Mouse (Mus musculus): ENCODE data around the gene Slc12a6. TPM values are rescaled to one million over a fixed set of nuclear protein-coding genes. Genes with fewer than 3 reads are reported as not detected.

The Slc12a6 gene
- polyA plus RNA-seq, 1 experiment from 2014 or later: 26.9 TPM

GRCm38 (mm10) chr2:112381219-112381618 is 115.6 kb downstream of the Slc12a6 start:
- H3K27me3 ChIP-seq (ENCODE audit: control insufficient read depth, insufficient read depth, low read length): no peaks in the 10 kb centered on the region
- no peak overlapping the region for H3K4me2 ChIP-seq (ENCODE audit: low read depth, low read length)
- H3K9me3 ChIP-seq (ENCODE audit: control insufficient read depth, low read length): no peaks in the 10 kb centered on the region
- H3K4me1 ChIP-seq (ENCODE audit: control insufficient read depth, insufficient read depth, low read length): peaks cover 9% of the 10 kb centered on the region
- ATAC-seq (ENCODE audit: low read depth): no peak
- H3K27ac ChIP-seq (ENCODE audit: low read depth, low read length): no peak overlapping the region
- 97% methylated on average over 1 of the region's 1 CpGs for WGBS
- no peak overlapping the region for H3K4me3 ChIP-seq (ENCODE audit: low read depth, low read length)
- no peak overlapping the region for H3K9ac ChIP-seq (replicated peaks; ENCODE audit: low read depth, low read length)
- H3K36me3 ChIP-seq (ENCODE audit: control insufficient read depth, insufficient read depth, low read length): no peaks in the 10 kb centered on the region

GRCm38 (mm10) chr2:112390843-112391242 is 125.2 kb downstream of the Slc12a6 start:
- Histone ChIP-seq H3K4me1 (ENCODE audit: control insufficient read depth, insufficient read depth, low read length) (no peaks in the 10 kb centered on the region), H3K4me2 (ENCODE audit: low read depth, low read length) (no peak overlapping the region), H3K27me3 (ENCODE audit: control insufficient read depth, insufficient read depth, low read length) (no peaks in the 10 kb centered on the region), H3K36me3 (ENCODE audit: control insufficient read depth, insufficient read depth, low read length) (no peaks in the 10 kb centered on the region), H3K27ac (ENCODE audit: low read depth, low read length) (no peak overlapping the region), H3K9ac (replicated peaks; ENCODE audit: low read depth, low read length) (no peak overlapping the region), H3K9me3 (ENCODE audit: control insufficient read depth, low read length) (no peaks in the 10 kb centered on the region), H3K4me3 (ENCODE audit: low read depth, low read length) (no peak overlapping the region)
- no peak for ATAC-seq (ENCODE audit: low read depth)
- WGBS: 83% methylated on average over 5 of the region's 5 CpGs

GRCm38 (mm10) chr2:112391346-112392000 is 125.8 kb downstream of the Slc12a6 start:
- Histone ChIP-seq H3K9me3 (ENCODE audit: control insufficient read depth, low read length) (no peaks in the 10 kb centered on the region), H3K4me1 (ENCODE audit: control insufficient read depth, insufficient read depth, low read length) (no peaks in the 10 kb centered on the region), H3K9ac (replicated peaks; ENCODE audit: low read depth, low read length) (no peak overlapping the region), H3K27ac (ENCODE audit: low read depth, low read length) (no peak overlapping the region), H3K27me3 (ENCODE audit: control insufficient read depth, insufficient read depth, low read length) (no peaks in the 10 kb centered on the region), H3K4me3 (ENCODE audit: low read depth, low read length) (no peak overlapping the region), H3K36me3 (ENCODE audit: control insufficient read depth, insufficient read depth, low read length) (no peaks in the 10 kb centered on the region), H3K4me2 (ENCODE audit: low read depth, low read length) (no peak overlapping the region)
- 93% methylated on average over 4 of the region's 4 CpGs for WGBS
- no peak for ATAC-seq (ENCODE audit: low read depth)

DNA sequence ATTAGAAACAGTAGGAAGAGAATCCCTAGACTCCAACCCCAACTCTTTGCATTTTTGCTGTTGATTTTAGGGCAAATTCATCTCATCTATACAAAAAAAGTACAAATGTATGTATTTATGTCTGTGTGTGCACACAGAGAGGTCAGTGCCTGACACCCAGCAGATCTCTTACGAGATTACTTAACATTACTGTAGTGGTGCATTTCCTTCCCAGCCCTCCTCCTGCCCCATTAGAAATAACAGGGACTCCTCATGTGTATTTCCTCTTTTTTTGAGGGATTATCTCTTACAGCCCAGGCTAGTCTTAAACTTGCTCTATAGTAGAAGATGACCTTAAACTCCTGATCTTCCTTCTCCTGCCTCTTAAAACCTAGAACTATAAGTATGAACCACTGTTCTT is 127.1 kb downstream of the Slc12a6 start:
- no peaks in the 10 kb centered on the region for H3K36me3 ChIP-seq (ENCODE audit: control insufficient read depth, insufficient read depth, low read length)
- H3K4me2 ChIP-seq (ENCODE audit: low read depth, low read length): no peak overlapping the region
- no peak overlapping the region for H3K4me3 ChIP-seq (ENCODE audit: low read depth, low read length)
- H3K4me1 ChIP-seq (ENCODE audit: control insufficient read depth, insufficient read depth, low read length): no peaks in the 10 kb centered on the region
- no peaks in the 10 kb centered on the region for H3K9me3 ChIP-seq (ENCODE audit: control insufficient read depth, low read length)
- 87% methylated on average over 1 of the region's 1 CpGs for WGBS
- H3K9ac ChIP-seq (replicated peaks; ENCODE audit: low read depth, low read length): no peak overlapping the region
- H3K27ac ChIP-seq (ENCODE audit: low read depth, low read length): no peak overlapping the region
- H3K27me3 ChIP-seq (ENCODE audit: control insufficient read depth, insufficient read depth, low read length): no peaks in the 10 kb centered on the region
- no peak for ATAC-seq (ENCODE audit: low read depth)

- H3K4me2 ChIP-seq (ENCODE audit: low read depth, low read length): no peak overlapping the region
- H3K9me3 ChIP-seq (ENCODE audit: control insufficient read depth, low read length): no peaks in the 10 kb centered on the region
- H3K4me3 ChIP-seq (ENCODE audit: low read depth, low read length): no peak overlapping the region
- no peak overlapping the region for H3K9ac ChIP-seq (replicated peaks; ENCODE audit: low read depth, low read length)
- no peak overlapping the region for H3K27ac ChIP-seq (ENCODE audit: low read depth, low read length)
- no peaks in the 10 kb centered on the region for H3K4me1 ChIP-seq (ENCODE audit: control insufficient read depth, insufficient read depth, low read length)
- no peak for ATAC-seq (ENCODE audit: low read depth)
- no peaks in the 10 kb centered on the region for H3K36me3 ChIP-seq (ENCODE audit: control insufficient read depth, insufficient read depth, low read length)
- no peaks in the 10 kb centered on the region for H3K27me3 ChIP-seq (ENCODE audit: control insufficient read depth, insufficient read depth, low read length)
These were observed 128.3 kb downstream of the Slc12a6 start for GRCm38 (mm10) chr2:112393958-112394357.

DNA sequence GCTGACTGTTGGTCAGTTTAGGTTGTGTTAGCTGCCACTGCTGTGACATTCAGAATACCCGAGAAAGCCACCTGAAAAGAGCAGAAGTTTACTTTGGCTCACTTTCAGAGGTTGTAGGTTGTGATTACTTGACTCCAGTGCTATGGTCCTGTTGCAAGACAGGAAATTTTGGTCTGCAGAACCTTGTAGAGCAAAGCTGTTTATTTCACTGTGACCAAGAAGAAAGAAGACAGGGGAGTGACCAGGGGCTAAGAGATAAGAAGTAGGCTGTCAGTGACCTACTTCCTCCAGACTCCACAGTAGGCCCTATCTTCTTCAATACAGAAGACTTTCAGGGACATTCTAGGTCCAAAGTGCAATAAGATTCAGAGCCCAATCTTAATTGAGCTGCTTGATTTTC is 131.0 kb downstream of the Slc12a6 start:
- WGBS: 78% methylated on average over 1 of the region's 1 CpGs

GRCm38 (mm10) chr2:112407030-112407429 is 141.4 kb downstream of the Slc12a6 start:
- 92% methylated on average over 3 of the region's 3 CpGs for WGBS

More for the DNA sequence above, 131.0 kb downstream of the Slc12a6 start:
- Histone ChIP-seq H3K27ac (ENCODE audit: low read depth, low read length) (no peak overlapping the region), H3K4me2 (ENCODE audit: low read depth, low read length) (no peak overlapping the region), H3K9me3 (ENCODE audit: control insufficient read depth, low read length) (no peaks in the 10 kb centered on the region), H3K4me3 (ENCODE audit: low read depth, low read length) (no peak overlapping the region), H3K4me1 (ENCODE audit: control insufficient read depth, insufficient read depth, low read length) (no peaks in the 10 kb centered on the region), H3K27me3 (ENCODE audit: control insufficient read depth, insufficient read depth, low read length) (no peaks in the 10 kb centered on the region), H3K36me3 (ENCODE audit: control insufficient read depth, insufficient read depth, low read length) (no peaks in the 10 kb centered on the region), H3K9ac (replicated peaks; ENCODE audit: low read depth, low read length) (no peak overlapping the region)
- ATAC-seq (ENCODE audit: low read depth): no peak

More at GRCm38 (mm10) chr2:112407030-112407429, 141.4 kb downstream of the Slc12a6 start:
- Histone ChIP-seq H3K9ac (replicated peaks; ENCODE audit: low read depth, low read length) (no peak overlapping the region), H3K4me3 (ENCODE audit: low read depth, low read length) (no peak overlapping the region), H3K27ac (ENCODE audit: low read depth, low read length) (no peak overlapping the region), H3K4me2 (ENCODE audit: low read depth, low read length) (no peak overlapping the region), H3K9me3 (ENCODE audit: control insufficient read depth, low read length) (no peaks in the 10 kb centered on the region), H3K4me1 (ENCODE audit: control insufficient read depth, insufficient read depth, low read length) (no peaks in the 10 kb centered on the region), H3K36me3 (ENCODE audit: control insufficient read depth, insufficient read depth, low read length) (peaks cover 13% of the 10 kb centered on the region; the same call in 1 of the 2 replicates), H3K27me3 (ENCODE audit: control insufficient read depth, insufficient read depth, low read length) (no peaks in the 10 kb centered on the region)
- ATAC-seq (ENCODE audit: low read depth): no peak

Other genes with a start within 250 kb of the Slc12a6 start
- not detected in 2 replicates for gene Olfr1311, start 241.4 kb upstream of the Slc12a6 start, polyA plus RNA-seq (2014; fragmentation: Nextera tagmentation; extraction: Ambion mirVana)
- not detected in 2 replicates for gene Olfr1312, start 215.6 kb upstream of the Slc12a6 start, polyA plus RNA-seq (2014; fragmentation: Nextera tagmentation; extraction: Ambion mirVana)
- gene Olfr1313, start 188.0 kb upstream of the Slc12a6 start, polyA plus RNA-seq (2014; fragmentation: Nextera tagmentation; extraction: Ambion mirVana): not detected in 2 replicates
- gene Olfr1314, start 169.0 kb upstream of the Slc12a6 start, polyA plus RNA-seq (2014; fragmentation: Nextera tagmentation; extraction: Ambion mirVana): not detected in 2 replicates
- gene Olfr1315-ps1, start 150.4 kb upstream of the Slc12a6 start, polyA plus RNA-seq (2014; fragmentation: Nextera tagmentation; extraction: Ambion mirVana): not detected in 2 replicates
- gene Olfr1316, start 130.8 kb upstream of the Slc12a6 start, polyA plus RNA-seq (2014; fragmentation: Nextera tagmentation; extraction: Ambion mirVana): not detected in 2 replicates
- not detected in 2 replicates for gene Olfr1317, start 125.5 kb upstream of the Slc12a6 start, polyA plus RNA-seq (2014; fragmentation: Nextera tagmentation; extraction: Ambion mirVana)
- 0.08 TPM in 1 of 2 replicates, not detected in the other for gene Olfr1318, start 111.6 kb upstream of the Slc12a6 start, polyA plus RNA-seq (2014; fragmentation: Nextera tagmentation; extraction: Ambion mirVana)
- gene Lpcat4, start 26.4 kb upstream of the Slc12a6 start, polyA plus RNA-seq (2014; fragmentation: Nextera tagmentation; extraction: Ambion mirVana): 22.4 and 26.1 TPM in 2 replicates
- 0.09 TPM in 1 of 2 replicates, not detected in the other for gene Nutm1, start 6.5 kb upstream of the Slc12a6 start, polyA plus RNA-seq (2014; fragmentation: Nextera tagmentation; extraction: Ambion mirVana)
- gene Nop10, start 3.9 kb upstream of the Slc12a6 start, polyA plus RNA-seq (2014; fragmentation: Nextera tagmentation; extraction: Ambion mirVana): 156 and 185 TPM in 2 replicates
- not detected in 2 replicates for gene Gm21985, start 489 bp downstream of the Slc12a6 start, polyA plus RNA-seq (2014; fragmentation: Nextera tagmentation; extraction: Ambion mirVana)
- gene Emc4, start 102.2 kb downstream of the Slc12a6 start, polyA plus RNA-seq (2014; fragmentation: Nextera tagmentation; extraction: Ambion mirVana): 180 and 217 TPM in 2 replicates
- 37.7 and 38.4 TPM in 2 replicates for gene Katnbl1, start 113.4 kb downstream of the Slc12a6 start, polyA plus RNA-seq (2014; fragmentation: Nextera tagmentation; extraction: Ambion mirVana)
- gene Emc7, start 189.2 kb downstream of the Slc12a6 start, polyA plus RNA-seq (2014; fragmentation: Nextera tagmentation; extraction: Ambion mirVana): 23.3 and 23.8 TPM in 2 replicates
- 0.88 and 1.5 TPM in 2 replicates for gene Chrm5, start 214.9 kb downstream of the Slc12a6 start, polyA plus RNA-seq (2014; fragmentation: Nextera tagmentation; extraction: Ambion mirVana)
- gene Aven, start 227.1 kb downstream of the Slc12a6 start, polyA plus RNA-seq (2014; fragmentation: Nextera tagmentation; extraction: Ambion mirVana): 3.0 and 3.3 TPM in 2 replicates

Measured in neural tube, embryonic 14.5 days (tissue).